Mouse (Mus musculus) ES-E14 (cell line): ENCODE measurements at regions not wholly inside any gene's neighbourhood (a gene's known extent, or its start where the extent isn't known, plus 50 kb on each side); places are given as distances from the start of the nearest gene placed in this dataset.

Source experiments
- DNase-seq: peaks from one replicate; pipeline ENCODE4 v3.0.0-alpha.2; 2013; ENCODE audit warnings: low read depth, low spot score
- H3K27ac ChIP-seq: 2 replicates; pipeline ENCODE4 v1.5.1; 2012; ENCODE audit warnings: low read depth, mild to moderate bottlenecking, low read length, moderate library complexity, mixed read lengths; ENCODE audit not compliant: poor library complexity, insufficient read depth, severe bottlenecking
- H3K36me3 ChIP-seq: 2 replicates; pipeline ENCODE4 v1.6.1; 2012; ENCODE audit warnings: mild to moderate bottlenecking, low read length, moderate library complexity, mixed read lengths; ENCODE audit not compliant: control insufficient read depth, poor library complexity, insufficient read depth, severe bottlenecking
- H3K4me1 ChIP-seq, 2 experiments: fragments of 150-350 bp in 1 of 2; sonication (generic) in 1 of 2; 2 replicates each; pipeline ENCODE4 v1.6.1; 2012; ENCODE audit warnings: low read length in 2 of 2, mild to moderate bottlenecking in 1 of 2, mixed read lengths in 1 of 2; ENCODE audit not compliant: control insufficient read depth in 2 of 2, insufficient read depth in 2 of 2, poor library complexity in 1 of 2
- H3K4me3 ChIP-seq, 2 experiments: fragments of 150-350 bp in 1 of 2; sonication (generic) in 1 of 2; 2 replicates each; pipeline ENCODE4 v1.5.1; 2012; ENCODE audit warnings: low read length in 2 of 2, low read depth in 1 of 2, mild to moderate bottlenecking in 1 of 2, mixed read lengths in 1 of 2; ENCODE audit not compliant: insufficient read depth in 1 of 2, poor library complexity in 1 of 2, severe bottlenecking in 1 of 2
- H3K9ac ChIP-seq: 2 replicates; pipeline ENCODE4 v1.6.1; 2012; ENCODE audit warnings: low read depth, mild to moderate bottlenecking, low read length, mixed read lengths; ENCODE audit not compliant: poor library complexity, insufficient read depth, severe bottlenecking
- H3K9me3 ChIP-seq: fragments of 150-350 bp; sonication (generic); 2 replicates; pipeline ENCODE4 v1.6.1; 2012; ENCODE audit warnings: low read depth, mild to moderate bottlenecking, low read length; ENCODE audit not compliant: control insufficient read depth, insufficient read depth
- CHD2 ChIP-seq: IDR thresholded peaks from 2 replicates; pipeline ENCODE4 v1.6.1; 2014; ENCODE audit warnings: mild to moderate bottlenecking, low read depth, low read length, inconsistent platforms
- HCFC1 ChIP-seq: IDR thresholded peaks from 2 replicates; pipeline ENCODE4 v1.6.1; 2012; ENCODE audit warnings: low read length, inconsistent platforms, borderline replicate concordance; ENCODE audit not compliant: insufficient read depth
- MAFK ChIP-seq: IDR thresholded peaks from 2 replicates; pipeline ENCODE4 v1.6.1; 2014; ENCODE audit warnings: mild to moderate bottlenecking, low read depth, low read length, inconsistent platforms; ENCODE audit not compliant: insufficient read depth
- ZC3H11A ChIP-seq: IDR thresholded peaks from 2 replicates; pipeline ENCODE4 v1.6.1; 2012; ENCODE audit warnings: low read depth, mild to moderate bottlenecking, inconsistent platforms, low read length, borderline replicate concordance
- ZNF384 ChIP-seq: IDR thresholded peaks from 2 replicates; pipeline ENCODE4 v1.6.1; 2012; ENCODE audit warnings: low read depth, low read length, inconsistent platforms
- in situ Hi-C, 2 experiments: fragments of 600-800 bp; cut with MboI; formaldehyde crosslinking; loops; one replicate each; pipeline ENCODE4 v1.15.1; 2025; ENCODE audit warnings: low sequenced_read_pairs in 2 of 2, inconsistent platforms in 1 of 2; ENCODE audit not compliant: unreplicated experiment in 2 of 2

DNA sequence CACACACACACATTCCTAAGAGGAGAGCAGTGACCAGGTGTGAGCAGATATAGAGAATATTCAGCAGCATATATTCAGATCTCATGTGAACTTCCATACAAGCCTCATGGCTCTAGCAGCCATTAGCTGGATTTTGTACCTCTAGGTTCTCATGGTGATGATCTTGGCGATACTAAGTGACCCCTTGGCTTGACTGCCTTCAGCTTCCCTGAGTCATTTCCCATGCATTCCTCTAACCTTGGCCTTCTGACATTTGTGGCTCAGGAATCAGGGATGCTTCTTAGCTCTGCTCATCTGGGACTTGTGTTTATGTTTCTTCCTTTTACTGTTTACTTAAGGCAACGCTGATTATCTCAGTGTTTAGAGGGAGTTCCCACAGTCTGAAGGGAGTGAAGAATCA is 100.8 kb upstream of the Cox10 start:
- in situ Hi-C loops: no loop called here
- H3K4me3 ChIP-seq: no peak overlapping the region
- no peaks in the 10 kb centered on the region for H3K4me1 ChIP-seq
- H3K36me3 ChIP-seq: no peaks in the 10 kb centered on the region
- H3K9ac ChIP-seq: no peak overlapping the region
- no peaks in the 10 kb centered on the region for H3K9me3 ChIP-seq
- no peak for DNase-seq
- no peak for TF ChIP-seq MAFK
- TF ChIP-seq ZC3H11A: no peak
- no peak for TF ChIP-seq HCFC1
- no peak overlapping the region for H3K27ac ChIP-seq

DNA sequence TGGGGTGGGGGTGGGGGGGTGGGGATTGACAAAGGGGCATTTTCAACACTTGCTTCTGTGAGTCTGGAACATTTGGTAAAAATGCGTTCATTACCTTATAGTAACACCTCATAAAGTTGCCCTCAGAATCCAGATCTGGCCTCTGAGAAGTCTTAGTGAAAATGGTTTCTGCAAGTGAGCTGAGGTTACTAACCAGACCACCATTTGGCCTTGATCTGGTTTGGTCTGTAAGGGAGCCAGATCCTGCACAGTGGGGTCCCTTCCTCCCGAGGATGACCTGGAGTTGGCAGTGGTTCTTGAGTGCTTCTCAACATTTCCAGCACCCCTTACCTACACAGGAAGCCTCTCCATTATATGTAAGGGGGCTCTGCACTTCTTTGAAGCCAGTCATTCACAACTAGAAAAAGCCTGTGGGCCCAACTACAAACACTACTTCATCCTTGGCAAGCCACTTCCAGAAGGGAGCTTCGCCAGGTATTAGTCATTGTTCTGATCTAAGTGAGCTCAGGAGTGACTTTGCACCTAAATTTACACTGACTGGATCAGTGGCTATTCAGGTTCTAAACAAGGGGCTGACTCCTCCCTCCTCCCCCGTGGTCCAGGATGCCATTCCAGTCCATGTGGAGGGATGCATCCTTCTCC is 94.3 kb upstream of the Cox10 start:
- no peak overlapping the region for H3K27ac ChIP-seq
- DNase-seq: no peak
- H3K36me3 ChIP-seq: no peaks in the 10 kb centered on the region
- H3K9ac ChIP-seq: no peak overlapping the region
- in situ Hi-C loops: no loop called here
- TF ChIP-seq CHD2 (no peak), HCFC1 (no peak), ZC3H11A (no peak), MAFK (no peak)
- no peaks in the 10 kb centered on the region for H3K9me3 ChIP-seq
- no peak overlapping the region for H3K4me3 ChIP-seq
- H3K4me1 ChIP-seq: no peaks in the 10 kb centered on the region

DNA sequence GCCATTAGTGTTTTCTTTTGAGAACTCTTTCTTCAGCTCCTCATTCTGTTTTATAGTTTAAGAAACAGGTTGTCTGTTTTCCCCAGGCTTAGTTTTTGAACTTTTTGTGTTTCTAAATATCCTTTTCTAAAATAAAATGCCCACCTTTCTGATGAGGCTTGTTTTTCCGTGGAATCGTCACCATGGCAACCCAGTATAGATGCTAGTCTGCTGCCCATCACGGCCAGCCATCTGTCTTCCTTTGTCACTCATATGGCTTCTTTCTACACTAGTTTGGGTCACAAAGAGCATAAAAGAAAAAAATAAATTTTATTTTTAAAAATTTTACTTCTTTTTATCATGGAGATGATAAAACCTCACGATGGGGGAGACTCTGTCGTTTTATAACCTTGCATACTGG is 93.7 kb upstream of the Cox10 start:
- in situ Hi-C loops: no loop called here
- no peaks in the 10 kb centered on the region for H3K9me3 ChIP-seq
- H3K27ac ChIP-seq: no peak overlapping the region

GRCm38 (mm10) chr11:64168626-64169025 is 89.4 kb upstream of the Cox10 start:
- Histone ChIP-seq H3K9me3 (no peaks in the 10 kb centered on the region), H3K4me3 (no peak overlapping the region), H3K27ac (no peak overlapping the region), H3K4me1 (no peaks in the 10 kb centered on the region), H3K9ac (no peak overlapping the region), H3K36me3 (no peaks in the 10 kb centered on the region)
- TF ChIP-seq MAFK: no peak
- no peak for TF ChIP-seq CHD2
- no peak for TF ChIP-seq ZC3H11A
- TF ChIP-seq HCFC1: no peak
- no peak for TF ChIP-seq ZNF384
- DNase-seq: no peak
- in situ Hi-C loops: no loop called here

More for the DNA sequence above, 93.7 kb upstream of the Cox10 start:
- TF ChIP-seq CHD2 (no peak), ZNF384 (no peak), ZC3H11A (no peak), HCFC1 (no peak), MAFK (no peak)
- Histone ChIP-seq H3K4me1 (no peaks in the 10 kb centered on the region), H3K36me3 (no peaks in the 10 kb centered on the region), H3K4me3 (no peak overlapping the region), H3K9ac (no peak overlapping the region)
- no peak for DNase-seq

DNA sequence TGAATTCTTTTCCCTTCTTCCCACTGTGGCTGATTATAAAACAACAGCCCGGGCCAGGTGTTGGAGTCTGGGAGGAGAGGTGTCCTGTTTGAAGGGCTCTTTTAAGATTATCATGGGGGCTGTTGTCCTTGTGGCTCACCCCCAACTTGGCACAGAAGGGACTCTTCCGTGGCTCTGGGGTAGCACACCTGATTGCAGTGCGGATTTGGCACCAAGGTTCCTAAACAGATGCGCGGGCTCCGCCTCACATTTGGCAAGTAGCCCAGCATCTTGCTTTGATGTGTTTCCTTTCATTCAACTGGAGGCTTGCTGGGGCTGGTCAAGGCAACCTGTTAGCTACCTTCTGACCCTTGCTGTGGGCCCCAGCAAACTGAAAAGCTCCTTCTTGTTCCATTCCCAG is 85.5 kb upstream of the Cox10 start:
- Histone ChIP-seq H3K36me3 (no peaks in the 10 kb centered on the region), H3K27ac (no peak overlapping the region), H3K4me3 (no peak overlapping the region), H3K9me3 (no peaks in the 10 kb centered on the region), H3K9ac (no peak overlapping the region), H3K4me1 (no peaks in the 10 kb centered on the region)
- TF ChIP-seq ZC3H11A (no peak), CHD2 (no peak), ZNF384 (no peak), HCFC1 (no peak), MAFK (no peak)
- in situ Hi-C loops: no loop called here
- DNase-seq: no peak
